Mouse (Mus musculus) liver, embryonic 13.5 days (tissue): ENCODE results near the gene Itfg1. TPM values are rescaled to one million over a fixed set of nuclear protein-coding genes. Genes with fewer than 3 reads are reported as not detected.
A peak's percentile ranks its signal among the peaks of the same experiment; 100 is the strongest.
"Not testable (repeated sequence)": the region's sequence is repeated elsewhere in the genome, so short reads cannot be mapped to it uniquely, and the experiment has no call there.

ENCODE experiments used
- ATAC-seq: fragments of 200-750 bp; cut with Nextera tagmentation; 2 replicates; pipeline ENCODE4 v1.8.0; 2017; ENCODE audit warnings: low read depth, mild to moderate bottlenecking, moderate number of reproducible peaks, moderate library complexity
- DNase-seq: peaks from one replicate; pipeline ENCODE4 v3.0.0; 2022
- H3K27ac ChIP-seq: fragments of 300-500 bp; sonication (generic); 2 replicates; pipeline ENCODE4 v1.5.1; 2015; ENCODE audit warnings: moderate library complexity, mild to moderate bottlenecking, inconsistent platforms
- H3K27me3 ChIP-seq: fragments of 300-500 bp; sonication (generic); 2 replicates; pipeline ENCODE4 v1.6.1; 2015; ENCODE audit warnings: mild to moderate bottlenecking, inconsistent platforms
- H3K36me3 ChIP-seq: fragments of 300-500 bp; sonication (generic); 2 replicates; pipeline ENCODE4 v1.6.1; 2015; ENCODE audit warnings: mild to moderate bottlenecking, inconsistent platforms
- H3K4me1 ChIP-seq: fragments of 300-500 bp; sonication (generic); replicated peaks from 2 replicates; pipeline ENCODE4 v1.6.1; 2015; ENCODE audit warnings: inconsistent platforms
- H3K4me2 ChIP-seq: fragments of 300-500 bp; sonication (generic); 2 replicates; pipeline ENCODE4 v1.6.1; 2015; ENCODE audit warnings: inconsistent platforms, mild to moderate bottlenecking, moderate library complexity
- H3K4me3 ChIP-seq: fragments of 300-500 bp; sonication (generic); replicated peaks from 2 replicates; pipeline ENCODE4 v1.5.1; 2015; ENCODE audit warnings: mild to moderate bottlenecking, inconsistent platforms
- H3K9ac ChIP-seq: fragments of 300-500 bp; sonication (generic); 2 replicates; pipeline ENCODE4 v1.6.1; 2015; ENCODE audit warnings: mild to moderate bottlenecking, inconsistent platforms
- H3K9me3 ChIP-seq: fragments of 300-500 bp; sonication (generic); replicated peaks from 2 replicates; pipeline ENCODE4 v1.6.1; 2016; ENCODE audit warnings: inconsistent platforms
- WGBS: fragments of 180-500 bp; shearing (Covaris S2); methylation state at CpG from one replicate; pipeline ENCODE4 v1.1.7; 2015; ENCODE audit not compliant: insufficient replicate concordance; 5-methylcytosine and 5-hydroxymethylcytosine counted together
- polyA plus RNA-seq: library from polyadenylated mRNA; unstranded; fragments of >200 nt; fragmentation: Nextera tagmentation; extraction: Ambion mirVana; gene quantifications from 2 replicates; pipeline ENCODE4 v1.2.1, GENCODE M21; 2015

Itfg1 gene
- polyA plus RNA-seq, 1 experiment from 2014 or later, result 23.2 TPM

DNA sequence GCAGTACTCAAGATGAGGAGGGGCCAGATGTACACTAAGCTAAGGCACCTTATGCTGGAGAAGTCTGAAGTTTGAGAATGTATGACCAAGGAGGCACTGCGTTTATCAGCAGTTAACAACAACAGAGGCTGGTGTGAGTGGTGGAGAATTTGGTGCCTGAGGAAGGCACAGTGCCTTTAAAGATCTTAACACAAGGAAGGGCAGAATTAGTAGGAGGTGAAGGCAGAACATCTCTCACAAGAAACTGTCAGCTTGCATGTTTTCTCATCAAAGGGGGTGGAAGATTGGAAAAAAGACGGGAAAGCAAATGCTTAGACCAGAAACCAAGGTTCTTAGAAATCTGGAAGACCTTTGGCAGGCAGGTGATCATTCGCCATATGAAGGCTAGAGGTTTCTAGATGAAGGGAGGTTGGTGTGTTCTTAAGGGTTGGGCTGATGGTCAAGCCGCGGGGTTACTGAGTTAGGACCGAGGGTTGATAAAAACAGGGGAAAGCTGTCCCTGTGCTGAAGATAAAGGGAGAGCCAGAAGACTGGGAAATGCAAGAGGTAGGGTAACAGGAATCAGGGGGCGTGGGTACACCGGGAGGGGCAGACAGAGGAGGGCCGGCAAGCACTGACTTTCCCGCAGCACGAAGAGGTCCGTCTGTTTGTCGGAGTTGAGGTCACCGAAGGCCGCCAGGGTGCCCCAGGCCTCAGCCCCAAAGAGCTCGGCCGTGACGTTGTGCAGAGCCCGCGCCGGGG is 635 bp downstream of the Itfg1 start:
- WGBS, result 1% methylated on average over 21 of the region's 21 CpGs
- Histone ChIP-seq H3K4me3 (peak overlapping the region; percentile 87), H3K9ac (peak overlapping the region; percentile 88), H3K36me3 (peaks cover 12% of the 10 kb centered on the region), H3K4me1 (peaks cover 23% of the 10 kb centered on the region), H3K9me3 (no peaks in the 10 kb centered on the region), H3K4me2 (peak overlapping the region; percentile 85), H3K27ac (peak overlapping the region; percentile 96), H3K27me3 (no peaks in the 10 kb centered on the region)
- ATAC-seq (no peak), DNase-seq (no peak)

- Histone ChIP-seq H3K9me3 (no peaks in the 10 kb centered on the region), H3K4me1 (no peaks in the 10 kb centered on the region), H3K9ac (no peak overlapping the region), H3K4me2 (no peak overlapping the region), H3K36me3 (no peaks in the 10 kb centered on the region; the same call in 1 of the 2 replicates), H3K27me3 (no peaks in the 10 kb centered on the region), H3K27ac (no peak overlapping the region), H3K4me3 (no peak overlapping the region)
- DNase-seq, result no peak
- ATAC-seq, result no peak
These were observed 27.1 kb downstream of the Itfg1 start for GRCm38 (mm10) chr8:85813621-85814020.

DNA sequence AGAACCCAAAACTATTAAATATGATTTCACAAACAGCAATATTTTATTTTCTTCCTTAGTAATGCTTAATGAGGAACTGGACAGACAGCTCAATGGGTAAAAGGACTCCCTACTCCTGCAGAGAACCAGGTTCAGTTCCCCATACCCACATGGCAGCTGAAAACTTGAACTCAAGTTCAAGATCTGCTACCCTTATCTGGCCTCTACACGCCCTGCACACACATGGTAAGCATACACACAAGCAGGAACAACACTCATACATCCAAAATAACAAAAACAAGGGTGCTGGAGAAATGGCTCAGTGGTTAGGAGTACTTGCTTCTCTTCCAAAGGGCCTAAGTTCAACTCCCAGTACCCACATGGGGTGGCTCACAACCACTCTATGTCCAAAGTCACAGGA is 39.3 kb downstream of the Itfg1 start:
- ATAC-seq (peak; percentile 61; the same call in 1 of the 2 replicates), DNase-seq (no peak)
- WGBS, result 47% methylated on average over 1 of the region's 1 CpGs
- H3K4me2 ChIP-seq, result no peak overlapping the region
- no peak overlapping the region for H3K9ac ChIP-seq
- peaks cover 6% of the 10 kb centered on the region; the same call in 1 of the 2 replicates for H3K36me3 ChIP-seq
- H3K4me3 ChIP-seq, result no peak overlapping the region
- H3K27me3 ChIP-seq, result no peaks in the 10 kb centered on the region
- H3K27ac ChIP-seq, result no peak overlapping the region
- H3K4me1 ChIP-seq, result peaks cover 16% of the 10 kb centered on the region
- H3K9me3 ChIP-seq, result no peaks in the 10 kb centered on the region

- DNase-seq, result no peak
- no peaks in the 10 kb centered on the region for H3K27me3 ChIP-seq
- no peak for ATAC-seq
- 52% methylated on average over 1 of the region's 1 CpGs for WGBS
- H3K4me3 ChIP-seq, result no peak overlapping the region
- H3K27ac ChIP-seq, result no peak overlapping the region
- no peaks in the 10 kb centered on the region for H3K9me3 ChIP-seq
- peaks cover 16% of the 10 kb centered on the region for H3K4me1 ChIP-seq
- peaks cover 10% of the 10 kb centered on the region for H3K36me3 ChIP-seq
- no peak overlapping the region for H3K9ac ChIP-seq
- no peak overlapping the region for H3K4me2 ChIP-seq
These were observed 40.6 kb downstream of the Itfg1 start for GRCm38 (mm10) chr8:85800164-85800563.

DNA sequence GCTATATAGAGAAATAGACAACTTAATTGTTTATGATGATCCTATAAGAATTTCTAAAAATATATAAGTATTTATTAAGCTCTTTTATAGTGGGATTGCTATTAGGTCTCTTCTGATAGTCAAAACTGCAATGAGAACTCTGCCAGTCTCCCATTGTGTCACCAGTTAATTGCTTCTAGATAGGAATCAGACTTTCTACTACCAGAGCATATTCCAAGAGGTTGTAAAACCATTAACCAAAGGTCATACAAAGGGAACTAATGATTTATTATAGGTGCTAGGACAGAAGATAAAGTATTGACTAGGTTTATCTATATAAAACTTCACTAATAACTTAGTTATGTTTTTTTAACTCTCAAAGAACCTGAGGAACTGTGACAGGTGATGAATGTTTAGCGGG is 44.3 kb downstream of the Itfg1 start:
- ATAC-seq, H3K36me3 ChIP-seq, H3K9ac ChIP-seq, H3K27ac ChIP-seq, H3K4me1 ChIP-seq, DNase-seq, H3K9me3 ChIP-seq, H3K4me2 ChIP-seq, H3K4me3 ChIP-seq, H3K27me3 ChIP-seq: not testable (repeated sequence)
- 92% methylated on average over 1 of the region's 1 CpGs for WGBS

DNA sequence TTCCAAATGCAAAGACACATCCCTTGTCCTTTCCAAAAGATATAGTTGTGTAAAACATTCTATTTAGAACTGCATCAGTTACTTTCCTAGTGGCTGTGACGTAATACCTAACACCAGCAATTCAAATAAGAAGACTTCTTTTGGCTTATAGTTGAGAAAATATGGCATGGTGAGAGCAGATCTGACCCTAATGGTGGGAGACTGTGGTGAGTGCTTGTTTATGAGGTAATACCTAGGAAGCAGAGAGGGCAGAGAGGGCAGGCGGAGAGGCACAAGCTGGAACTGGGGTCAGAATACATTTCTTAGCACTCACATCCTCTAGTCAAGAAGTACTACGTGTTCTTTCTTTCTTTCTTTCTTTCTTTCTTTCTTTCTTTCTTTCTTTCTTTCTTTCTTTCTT is 52.4 kb downstream of the Itfg1 start:
- no peaks in the 10 kb centered on the region for H3K27me3 ChIP-seq
- 73% methylated on average over 3 of the region's 3 CpGs for WGBS
- no peaks in the 10 kb centered on the region for H3K9me3 ChIP-seq
- no peak overlapping the region for H3K27ac ChIP-seq
- ATAC-seq, result no peak
- no peak overlapping the region for H3K4me2 ChIP-seq
- H3K36me3 ChIP-seq, result no peaks in the 10 kb centered on the region
- H3K4me1 ChIP-seq, result no peaks in the 10 kb centered on the region
- no peak for DNase-seq
- no peak overlapping the region for H3K4me3 ChIP-seq
- H3K9ac ChIP-seq, result no peak overlapping the region

DNA sequence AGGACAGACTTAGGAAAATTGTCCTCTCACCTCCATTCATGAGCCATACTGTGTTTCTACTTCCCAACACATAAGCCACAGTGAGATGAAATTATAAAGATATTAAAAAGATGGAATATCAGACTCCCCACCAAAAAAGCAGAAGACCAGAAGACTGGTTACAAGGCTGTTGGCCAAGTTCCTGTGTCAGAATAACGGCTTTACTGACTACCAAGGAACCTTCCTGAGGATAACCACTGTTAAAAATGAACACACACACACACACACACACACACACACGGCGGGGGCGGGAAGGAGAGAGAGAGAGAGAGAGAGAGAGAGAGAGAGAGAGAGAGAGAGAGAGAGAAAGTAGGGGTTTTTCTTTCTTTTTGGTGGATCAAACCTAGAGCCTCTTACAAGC is 52.8 kb downstream of the Itfg1 start:
- H3K9me3 ChIP-seq, result no peaks in the 10 kb centered on the region
- 0 out of 2 replicates have a peak, but pooled peaks cover 3% of the 10 kb centered on the region for H3K36me3 ChIP-seq
- H3K27ac ChIP-seq, result no peak overlapping the region
- H3K27me3 ChIP-seq, result no peaks in the 10 kb centered on the region
- no peak overlapping the region for H3K4me2 ChIP-seq
- ATAC-seq, result no peak
- no peak overlapping the region for H3K4me3 ChIP-seq
- H3K9ac ChIP-seq, result no peak overlapping the region
- DNase-seq, result no peak
- no peaks in the 10 kb centered on the region for H3K4me1 ChIP-seq
- 59% methylated on average over 4 of the region's 4 CpGs for WGBS

DNA sequence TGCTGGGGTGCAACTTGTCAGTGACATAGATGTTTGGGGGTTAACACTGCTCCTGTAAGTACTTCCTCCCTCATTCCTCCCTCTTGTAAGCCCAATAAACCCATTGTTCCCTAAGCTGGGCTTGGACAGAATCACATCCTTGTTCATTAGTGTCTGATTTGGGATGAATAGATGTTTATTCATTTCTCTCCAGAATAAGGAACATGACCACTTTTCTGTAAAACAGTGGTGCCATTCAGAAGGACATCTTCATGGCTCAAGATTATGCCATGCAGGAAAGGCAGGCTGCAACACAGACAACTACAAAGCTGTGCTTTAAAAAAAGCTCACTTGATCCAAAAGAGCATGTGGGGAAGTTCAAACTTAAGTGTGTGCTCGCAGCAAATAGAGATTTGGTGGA is 55.2 kb downstream of the Itfg1 start:
- no peaks in the 10 kb centered on the region for H3K27me3 ChIP-seq
- 0 out of 2 replicates have a peak, but pooled peaks cover 3% of the 10 kb centered on the region for H3K36me3 ChIP-seq
- no peak overlapping the region for H3K27ac ChIP-seq
- DNase-seq (no peak), ATAC-seq (no peak)
- WGBS, result 71% methylated on average over 1 of the region's 1 CpGs
- no peak overlapping the region for H3K4me3 ChIP-seq
- no peaks in the 10 kb centered on the region for H3K9me3 ChIP-seq
- no peaks in the 10 kb centered on the region for H3K4me1 ChIP-seq
- H3K9ac ChIP-seq, result no peak overlapping the region
- no peak overlapping the region for H3K4me2 ChIP-seq

GRCm38 (mm10) chr8:85783871-85784270 is 56.9 kb downstream of the Itfg1 start:
- WGBS, result 87% methylated on average over 1 of the region's 1 CpGs
- ATAC-seq (no peak), DNase-seq (no peak)
- Histone ChIP-seq H3K4me1 (no peaks in the 10 kb centered on the region), H3K36me3 (0 out of 2 replicates have a peak, but pooled peaks cover 3% of the 10 kb centered on the region), H3K27me3 (no peaks in the 10 kb centered on the region), H3K27ac (no peak overlapping the region), H3K4me3 (no peak overlapping the region), H3K9me3 (no peaks in the 10 kb centered on the region), H3K4me2 (no peak overlapping the region), H3K9ac (no peak overlapping the region)

- no peak overlapping the region for H3K27ac ChIP-seq
- no peak for ATAC-seq
- no peak overlapping the region for H3K9ac ChIP-seq
- DNase-seq, result no peak
- H3K36me3 ChIP-seq, result 0 out of 2 replicates have a peak, but pooled peaks cover 3% of the 10 kb centered on the region
- no peaks in the 10 kb centered on the region for H3K27me3 ChIP-seq
- no peaks in the 10 kb centered on the region for H3K4me1 ChIP-seq
- no peak overlapping the region for H3K4me2 ChIP-seq
- no peak overlapping the region for H3K4me3 ChIP-seq
- WGBS, result 77% methylated on average over 3 of the region's 3 CpGs
- H3K9me3 ChIP-seq, result no peaks in the 10 kb centered on the region
These were observed 60.6 kb downstream of the Itfg1 start for GRCm38 (mm10) chr8:85780091-85780490.

GRCm38 (mm10) chr8:85745053-85745452 is 95.7 kb downstream of the Itfg1 start:
- no peak overlapping the region for H3K9ac ChIP-seq
- no peak overlapping the region for H3K4me3 ChIP-seq
- ATAC-seq (peak; percentile 77), DNase-seq (no peak)
- WGBS, result 69% methylated on average over 2 of the region's 2 CpGs
- H3K4me1 ChIP-seq, result peaks cover 6% of the 10 kb centered on the region
- no peaks in the 10 kb centered on the region for H3K27me3 ChIP-seq
- no peaks in the 10 kb centered on the region for H3K9me3 ChIP-seq
- no peak overlapping the region for H3K4me2 ChIP-seq
- no peaks in the 10 kb centered on the region for H3K36me3 ChIP-seq
- H3K27ac ChIP-seq, result no peak overlapping the region

- 82% methylated on average over 3 of the region's 3 CpGs for WGBS
- H3K4me2 ChIP-seq, result no peak overlapping the region
- no peaks in the 10 kb centered on the region for H3K27me3 ChIP-seq
- ATAC-seq, result no peak
- H3K27ac ChIP-seq, result no peak overlapping the region
- H3K4me1 ChIP-seq, result no peaks in the 10 kb centered on the region
- no peak for DNase-seq
- H3K9ac ChIP-seq, result no peak overlapping the region
- peaks cover 2% of the 10 kb centered on the region; the same call in 1 of the 2 replicates for H3K36me3 ChIP-seq
- H3K4me3 ChIP-seq, result no peak overlapping the region
- no peaks in the 10 kb centered on the region for H3K9me3 ChIP-seq
These were observed 110.2 kb downstream of the Itfg1 start for GRCm38 (mm10) chr8:85730545-85730944.
